Mouse (Mus musculus) heart, adult 2 months (tissue): ENCODE results near the gene Fahd1. TPM values are rescaled to one million over a fixed set of nuclear protein-coding genes. Genes with fewer than 3 reads are reported as not detected.
A peak's percentile ranks its signal among the peaks of the same experiment; 100 is the strongest.

Experiments
- DNase-seq, 2 experiments: peaks; one replicate each; pipeline ENCODE4 v3.0.0; 2021
- H3K27ac ChIP-seq: fragments of 200-600 bp; 2 replicates; pipeline ENCODE4 v1.8.1; 2022
- H3K27me3 ChIP-seq: fragments of 200-500 bp; 2 replicates; pipeline ENCODE4 v1.6.1; 2012; ENCODE audit warnings: mild to moderate bottlenecking, low read length, inconsistent platforms, mixed read lengths; ENCODE audit not compliant: control insufficient read depth, insufficient read depth
- H3K36me3 ChIP-seq: fragments of 200-500 bp; 2 replicates; pipeline ENCODE4 v1.6.1; 2012; ENCODE audit warnings: low read length, inconsistent platforms; ENCODE audit not compliant: control insufficient read depth, insufficient read depth
- H3K4me1 ChIP-seq: fragments of 200-500 bp; 2 replicates; pipeline ENCODE4 v1.6.1; 2011; ENCODE audit warnings: low read length; ENCODE audit not compliant: control insufficient read depth, insufficient read depth
- H3K4me3 ChIP-seq: fragments of 200-600 bp; 2 replicates; pipeline ENCODE4 v1.8.1; 2022
- H3K79me2 ChIP-seq: fragments of 200-500 bp; replicated peaks from 2 replicates; pipeline ENCODE4 v1.6.1; 2012; ENCODE audit warnings: mild to moderate bottlenecking, inconsistent platforms, low read length, moderate library complexity, mixed read lengths; ENCODE audit not compliant: control insufficient read depth, insufficient read depth
- H3K9ac ChIP-seq: fragments of 200-500 bp; 2 replicates; pipeline ENCODE4 v1.6.1; 2012; ENCODE audit warnings: low read depth, mild to moderate bottlenecking, control low read depth, inconsistent platforms, low read length, mixed read lengths
- CTCF ChIP-seq: fragments of 200-600 bp; IDR thresholded peaks from 2 replicates; pipeline ENCODE4 v1.8.1; 2022; ENCODE audit warnings: antibody characterized with exemption, mild to moderate bottlenecking, moderate library complexity
- EP300 ChIP-seq: fragments of 200-500 bp; IDR thresholded peaks from 2 replicates; pipeline ENCODE4 v1.6.1; 2011; ENCODE audit warnings: low read depth, low read length, control low read depth; ENCODE audit not compliant: insufficient read depth
- POLR2A ChIP-seq: fragments of 200-500 bp; IDR thresholded peaks from 2 replicates; pipeline ENCODE4 v1.6.1; 2011; ENCODE audit warnings: mild to moderate bottlenecking, low read depth, low read length, control low read depth; ENCODE audit not compliant: insufficient read depth
- WGBS: fragments of 180-500 bp; shearing (Covaris S2); methylation state at CpG from one replicate; pipeline ENCODE4 v1.1.7; 2018; 5-methylcytosine and 5-hydroxymethylcytosine counted together
- intact Hi-C: fragments of 180-260 bp; cut with DNase I; formaldehyde crosslinking; loops from one replicate; pipeline ENCODE4 v1.15.1; 2025
- long read RNA-seq: library from polyadenylated mRNA; stranded (forward); transcript quantifications from one replicate; pipeline ENCODE4 v2.0.0, GENCODE M21; 2021
- polyA plus RNA-seq: library from polyadenylated mRNA; depleted of rRNA; stranded (reverse); fragments of >200 nt; gene quantifications from 2 replicates; pipeline ENCODE4 v1.2.3, GENCODE M21; 2012; rRNA removed
- total RNA-seq, 2 experiments: library from RNA; stranded (reverse); gene quantifications; 2 replicates each; pipeline ENCODE4 v1.2.3; 2021

Gene Fahd1
- 10 to 100 TPM; 80.3 to 81.5 TPM for total RNA-seq
- 42.7 and 50.8 TPM in 2 replicates for polyA plus RNA-seq
- long read RNA-seq, transcript Fahd1-201 (1 exons, 1,473 nt), result major isoform, 74 of 74 reads
- long read RNA-seq, partial matches to known transcripts, result 0 of 74 reads
- long read RNA-seq, other reads (novel, unspliced or antisense), result 0 of 74 reads

DNA sequence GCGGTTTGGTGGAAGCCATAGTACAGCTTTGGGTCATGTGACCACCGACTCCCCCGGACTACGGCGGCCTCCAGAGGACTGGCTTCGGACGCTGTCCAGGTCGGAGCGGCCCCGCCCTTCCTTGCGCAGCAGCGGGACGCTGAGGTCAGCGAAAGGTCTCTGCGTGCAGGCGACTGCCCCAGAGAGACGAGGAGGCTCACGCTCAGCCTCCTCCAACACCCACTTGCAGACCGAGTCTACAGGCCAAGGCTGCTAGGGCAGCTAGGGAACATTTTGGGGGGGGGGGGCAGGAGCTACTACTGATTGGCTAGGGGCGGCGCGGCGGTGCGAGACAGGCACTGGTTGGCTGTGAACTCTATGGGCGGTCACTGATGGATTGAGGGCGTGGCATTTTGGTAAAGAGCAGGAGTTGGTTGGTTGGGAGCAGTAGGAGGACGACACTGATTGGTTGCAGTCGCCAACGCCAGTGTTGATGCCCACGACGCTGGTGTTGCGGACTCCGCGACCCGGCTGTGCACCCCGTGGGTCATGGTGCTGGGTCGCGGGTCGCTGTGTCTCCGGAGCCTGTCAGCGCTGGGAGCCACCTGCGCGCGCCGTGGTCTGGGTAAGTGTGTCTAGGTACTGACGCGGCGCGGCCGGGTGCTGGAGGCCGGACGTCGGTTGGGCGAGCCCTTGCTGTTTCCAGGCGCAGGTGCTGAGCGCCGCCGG is at the start of gene Fahd1:
Gene Fahd1 (minus strand): TSS at position 300 of the 708 bp plus-strand sequence.
- TF ChIP-seq CTCF (peak; percentile 37; the same call in 1 of the 2 replicates), POLR2A (peak; percentile 73), EP300 (peak; percentile 16; the same call in 1 of the 2 replicates)
- peaks cover 2% of the 10 kb centered on the region for H3K4me1 ChIP-seq
- H3K27me3 ChIP-seq, result no peaks in the 10 kb centered on the region
- H3K9ac ChIP-seq, result peak within 1 kb of the TSS; percentile 74
- under 1% methylated on average over 58 of the region's 58 CpGs for WGBS
- peak within 1 kb of the TSS; percentile 62 for H3K4me3 ChIP-seq
- DNase-seq, result peak; percentile 95 to 97
- intact Hi-C loops, result loop anchor here (2.0 kb wide), 1 partner anchor 35 kb away; no protein-coding TSS in a partner anchor
- no peaks in the 10 kb centered on the region for H3K36me3 ChIP-seq
- peak within 1 kb of the TSS; percentile 87 for H3K27ac ChIP-seq
- H3K79me2 ChIP-seq, result no peaks in the 10 kb centered on the region

DNA sequence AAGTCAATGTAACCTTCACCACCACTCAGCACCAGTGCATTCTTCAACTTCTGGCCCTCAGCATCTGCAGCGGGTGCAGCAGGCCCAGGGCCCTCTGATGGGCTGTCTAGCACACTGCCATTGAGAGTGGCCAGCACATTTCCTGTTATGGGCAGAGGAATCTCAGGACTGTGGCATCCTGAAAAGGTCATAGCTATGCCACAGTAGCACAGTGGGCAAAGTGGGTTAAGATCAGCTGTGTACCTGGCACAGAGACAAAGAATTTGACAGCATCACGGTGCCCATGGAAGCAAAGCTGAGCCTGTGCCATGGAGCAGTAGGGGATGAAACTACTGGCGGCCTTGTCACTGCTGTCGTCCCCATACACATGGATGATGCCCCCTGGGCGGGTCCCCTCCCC is 49.0 kb upstream of the Fahd1 start:
- Histone ChIP-seq H3K79me2 (no peaks in the 10 kb centered on the region), H3K4me3 (no peak overlapping the region), H3K36me3 (no peaks in the 10 kb centered on the region), H3K27me3 (no peaks in the 10 kb centered on the region), H3K9ac (no peak overlapping the region), H3K27ac (peak overlapping the region; percentile 46), H3K4me1 (peaks cover 3% of the 10 kb centered on the region)
- intact Hi-C loops, result no loop called here
- DNase-seq, result peak; percentile 46 to 70
- TF ChIP-seq CTCF (peak; percentile 7; the same call in 1 of the 2 replicates), EP300 (peak; percentile 48; the same call in 1 of the 2 replicates), POLR2A (no peak)
- 56% methylated on average over 5 of the region's 5 CpGs for WGBS

DNA sequence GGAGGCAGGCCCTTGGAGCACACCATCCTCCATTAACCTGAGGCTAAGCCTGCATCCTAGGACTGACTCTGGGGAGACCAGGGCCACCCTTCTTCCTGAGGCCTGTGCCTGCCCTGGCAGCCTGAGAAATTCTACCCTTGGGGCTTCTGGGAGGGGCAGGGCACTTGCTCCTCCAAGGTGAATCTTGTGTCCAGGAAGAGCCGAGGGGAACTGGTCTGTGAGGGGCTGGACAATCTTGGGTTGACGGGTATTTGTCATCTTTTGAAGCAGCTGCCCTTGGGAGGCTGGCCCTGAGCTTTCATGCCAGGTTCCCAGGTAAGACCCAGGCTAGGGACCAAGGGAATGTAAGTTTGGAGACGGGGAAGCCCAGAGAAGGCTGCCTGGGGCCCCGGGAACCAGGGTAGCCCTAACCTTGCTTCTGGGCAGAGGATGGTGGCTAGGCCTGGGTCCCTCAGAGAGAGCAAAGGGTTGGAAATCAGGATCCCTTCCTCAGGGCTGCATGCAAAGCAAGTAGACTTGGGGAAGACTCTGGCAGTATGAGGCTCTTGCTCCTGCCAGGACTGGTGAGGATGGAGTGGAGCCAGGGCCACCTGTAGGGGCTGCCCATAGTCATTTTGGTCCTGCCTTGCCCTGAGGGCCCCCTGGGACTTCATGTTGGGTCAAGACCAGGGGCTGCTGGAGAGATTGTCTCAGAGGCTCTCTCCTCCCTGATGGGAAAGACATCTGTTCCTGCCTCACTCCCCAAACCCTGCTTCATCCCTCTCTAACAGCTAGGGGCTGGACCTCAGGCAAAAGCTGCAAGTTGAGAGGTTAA is 48.1 kb upstream of the Fahd1 start:
- DNase-seq, result peak in 1 of 2 experiments; percentile 33
- Histone ChIP-seq H3K4me3 (no peak overlapping the region), H3K79me2 (no peaks in the 10 kb centered on the region), H3K4me1 (peaks cover 3% of the 10 kb centered on the region), H3K27me3 (no peaks in the 10 kb centered on the region), H3K36me3 (no peaks in the 10 kb centered on the region), H3K27ac (peak overlapping the region; percentile 46), H3K9ac (no peak overlapping the region)
- TF ChIP-seq POLR2A (no peak), CTCF (no peak), EP300 (no peak)
- WGBS, result 84% methylated on average over 4 of the region's 4 CpGs
- intact Hi-C loops, result no loop called here

DNA sequence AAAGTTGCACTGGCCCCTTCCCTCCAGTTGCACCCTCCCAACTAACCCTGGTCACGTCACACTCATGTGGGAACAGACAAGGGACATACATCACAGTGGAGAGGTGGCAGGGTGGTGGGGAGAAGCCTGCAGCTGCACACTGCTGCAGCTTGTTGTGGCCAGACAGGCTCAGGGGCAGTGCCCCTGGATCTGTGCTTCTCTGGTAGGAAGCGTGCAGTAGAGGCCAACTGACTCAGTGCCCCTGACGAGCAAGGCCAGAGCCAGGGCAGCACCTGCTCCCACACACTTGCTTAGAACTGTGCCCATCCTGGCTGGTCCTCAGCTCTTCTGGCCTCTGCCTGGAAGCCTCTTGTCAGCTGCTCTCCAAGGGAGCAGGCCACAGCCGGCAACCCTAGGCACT is 47.4 kb upstream of the Fahd1 start:
- DNase-seq, result no peak
- Histone ChIP-seq H3K4me1 (peaks cover 3% of the 10 kb centered on the region), H3K36me3 (no peaks in the 10 kb centered on the region), H3K79me2 (no peaks in the 10 kb centered on the region), H3K9ac (no peak overlapping the region), H3K27me3 (no peaks in the 10 kb centered on the region), H3K4me3 (no peak overlapping the region), H3K27ac (no peak overlapping the region)
- WGBS, result 86% methylated on average over 4 of the region's 4 CpGs
- intact Hi-C loops, result no loop called here
- TF ChIP-seq POLR2A, result no peak

DNA sequence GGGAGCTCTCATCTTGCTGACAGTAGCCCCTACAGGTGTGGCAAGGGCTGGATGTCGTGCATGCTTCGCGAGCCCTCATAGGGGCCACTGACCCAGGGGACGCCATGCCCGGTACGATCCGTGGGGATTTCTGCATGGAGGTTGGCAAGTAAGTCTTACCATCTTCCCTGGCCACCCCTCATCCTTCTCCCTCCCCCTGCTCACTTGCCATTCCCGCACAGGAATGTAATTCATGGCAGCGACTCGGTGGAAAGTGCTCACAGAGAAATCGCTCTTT is 46.8 kb upstream of the Fahd1 start:
- Histone ChIP-seq H3K9ac (peak overlapping the region; percentile 71), H3K36me3 (no peaks in the 10 kb centered on the region), H3K79me2 (no peaks in the 10 kb centered on the region), H3K27me3 (no peaks in the 10 kb centered on the region), H3K27ac (peak overlapping the region; percentile 92), H3K4me1 (peaks cover 3% of the 10 kb centered on the region), H3K4me3 (peak overlapping the region; percentile 93)
- TF ChIP-seq EP300, result 0 out of 2 replicates have a peak, but pooled peaks have one; percentile 13
- no peak for TF ChIP-seq CTCF
- TF ChIP-seq POLR2A, result no peak
- intact Hi-C loops, result no loop called here
- 51% methylated on average over 11 of the region's 11 CpGs for WGBS
- DNase-seq, result no peak
